Mouse (Mus musculus) heart, embryonic 12.5 days (tissue): ENCODE results near the gene Cnmd. TPM values are rescaled to one million over a fixed set of nuclear protein-coding genes. Genes with fewer than 3 reads are reported as not detected.
A peak's percentile ranks its signal among the peaks of the same experiment; 100 is the strongest.

Experiments used
- ATAC-seq: fragments of 200-750 bp; cut with Nextera tagmentation; 2 replicates; pipeline ENCODE4 v1.8.0; 2017; ENCODE audit warnings: moderate TSS enrichment, moderate library complexity; ENCODE audit not compliant: insufficient number of reproducible peaks, low FRiP score
- H3K27ac ChIP-seq: fragments of 300-500 bp; sonication (generic); 2 replicates; pipeline ENCODE4 v1.5.1; 2016; ENCODE audit warnings: mild to moderate bottlenecking, moderate library complexity; ENCODE audit not compliant: poor library complexity, severe bottlenecking
- H3K27me3 ChIP-seq: fragments of 300-500 bp; sonication (generic); replicated peaks from 2 replicates; pipeline ENCODE4 v1.6.1; 2016; ENCODE audit warnings: mild to moderate bottlenecking, moderate library complexity
- H3K36me3 ChIP-seq: fragments of 300-500 bp; sonication (generic); 2 replicates; pipeline ENCODE4 v1.6.1; 2016; ENCODE audit warnings: mild to moderate bottlenecking, moderate library complexity
- H3K4me1 ChIP-seq: fragments of 300-500 bp; sonication (generic); replicated peaks from 2 replicates; pipeline ENCODE4 v1.6.1; 2016; ENCODE audit warnings: mild to moderate bottlenecking
- H3K4me2 ChIP-seq: fragments of 300-500 bp; sonication (generic); 2 replicates; pipeline ENCODE4 v1.6.1; 2016; ENCODE audit warnings: mild to moderate bottlenecking, moderate library complexity
- H3K4me3 ChIP-seq: fragments of 300-500 bp; sonication (generic); 2 replicates; pipeline ENCODE4 v1.5.1; 2016; ENCODE audit warnings: mild to moderate bottlenecking
- H3K9ac ChIP-seq: fragments of 300-500 bp; sonication (generic); 2 replicates; pipeline ENCODE4 v1.6.1; 2016; ENCODE audit warnings: mild to moderate bottlenecking, moderate library complexity
- H3K9me3 ChIP-seq: fragments of 300-500 bp; sonication (generic); replicated peaks from 2 replicates; pipeline ENCODE4 v1.6.1; 2016; ENCODE audit warnings: mild to moderate bottlenecking, moderate library complexity
- WGBS: fragments of 180-500 bp; shearing (Covaris S2); methylation state at CpG from one replicate; pipeline ENCODE4 v1.1.7; 2016; 5-methylcytosine and 5-hydroxymethylcytosine counted together
- polyA plus RNA-seq: library from polyadenylated mRNA; unstranded; fragments of >200 nt; fragmentation: Nextera tagmentation; extraction: Ambion mirVana; gene quantifications from 2 replicates; pipeline ENCODE4 v1.2.1, GENCODE M21; 2016

Gene Cnmd
- polyA plus RNA-seq: 0.85 and 1.3 TPM in 2 replicates

GRCm38 (mm10) chr14:79662001-79662400 lies at the start of gene Cnmd:
Gene Cnmd (minus strand): TSS chr14:79662170.
- WGBS: 52% methylated on average over 4 of the region's 4 CpGs
- Histone ChIP-seq H3K36me3 (no peaks in the 10 kb centered on the region), H3K4me3 (peak within 1 kb of the TSS; percentile 35), H3K9ac (no peak within 1 kb of the TSS), H3K4me1 (peaks cover 4% of the 10 kb centered on the region), H3K4me2 (peak within 1 kb of the TSS; percentile 68), H3K27ac (no peak within 1 kb of the TSS), H3K27me3 (peaks cover 16% of the 10 kb centered on the region), H3K9me3 (no peaks in the 10 kb centered on the region)
- ATAC-seq: 0 out of 2 replicates have a peak, but pooled peaks have one; percentile 6

- 80% methylated on average over 4 of the region's 4 CpGs for WGBS
- peaks cover 6% of the 10 kb centered on the region; the same call in 1 of the 2 replicates for H3K4me1 ChIP-seq
- H3K4me2 ChIP-seq: no peak overlapping the region
- no peaks in the 10 kb centered on the region for H3K9me3 ChIP-seq
- no peak for ATAC-seq
- H3K36me3 ChIP-seq: no peaks in the 10 kb centered on the region
- H3K4me3 ChIP-seq: no peak overlapping the region
- no peak overlapping the region for H3K9ac ChIP-seq
- no peaks in the 10 kb centered on the region for H3K27me3 ChIP-seq
- H3K27ac ChIP-seq: no peak overlapping the region
Measured at GRCm38 (mm10) chr14:79711301-79711700, 49.3 kb upstream of the Cnmd start.

DNA sequence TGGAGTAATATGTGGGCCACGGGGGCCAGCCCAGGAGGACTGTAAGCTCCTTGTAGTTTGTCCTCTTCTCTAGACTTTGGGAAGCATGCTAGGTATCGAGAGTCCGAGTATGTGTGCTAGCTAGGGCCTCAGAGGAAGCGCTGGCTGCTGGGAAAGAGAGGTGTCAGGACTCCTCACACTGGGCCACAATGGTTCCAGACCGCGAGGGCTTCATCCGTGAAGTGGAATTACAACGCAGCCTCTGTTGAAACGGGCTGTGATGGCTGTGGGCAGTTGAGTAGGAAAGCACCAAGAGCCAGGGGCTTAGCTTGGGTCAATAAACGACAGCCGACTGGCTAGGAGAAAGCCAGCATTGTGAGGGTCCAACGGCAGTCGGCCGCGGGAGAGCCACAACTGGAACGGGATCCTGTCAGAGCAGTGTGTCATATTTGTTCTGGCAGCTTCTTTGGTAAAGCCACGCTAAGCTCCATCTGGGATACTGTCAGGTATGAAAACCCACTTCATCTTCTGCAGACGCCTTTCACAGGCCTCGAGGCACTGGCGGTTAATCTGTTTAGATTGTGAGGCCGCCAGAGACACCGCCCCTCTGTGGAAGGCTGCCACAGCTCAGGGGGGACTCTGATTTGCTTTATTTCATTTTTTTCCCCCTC lies 41.7 kb upstream of the Cnmd start:
- H3K27ac ChIP-seq: no peak overlapping the region
- WGBS: 81% methylated on average over 22 of the region's 22 CpGs
- no peak overlapping the region for H3K4me3 ChIP-seq
- H3K27me3 ChIP-seq: no peaks in the 10 kb centered on the region
- H3K4me2 ChIP-seq: no peak overlapping the region
- no peaks in the 10 kb centered on the region for H3K4me1 ChIP-seq
- H3K36me3 ChIP-seq: no peaks in the 10 kb centered on the region
- H3K9ac ChIP-seq: no peak overlapping the region
- no peak for ATAC-seq
- H3K9me3 ChIP-seq: no peaks in the 10 kb centered on the region

GRCm38 (mm10) chr14:79701606-79702005 lies 39.6 kb upstream of the Cnmd start:
- H3K4me1 ChIP-seq: no peaks in the 10 kb centered on the region
- no peak overlapping the region for H3K9ac ChIP-seq
- WGBS: 77% methylated on average over 5 of the region's 5 CpGs
- no peaks in the 10 kb centered on the region for H3K36me3 ChIP-seq
- no peak for ATAC-seq
- H3K4me3 ChIP-seq: no peak overlapping the region
- H3K27me3 ChIP-seq: no peaks in the 10 kb centered on the region
- no peak overlapping the region for H3K27ac ChIP-seq
- H3K9me3 ChIP-seq: no peaks in the 10 kb centered on the region
- H3K4me2 ChIP-seq: no peak overlapping the region

- no peak overlapping the region for H3K4me3 ChIP-seq
- H3K9ac ChIP-seq: no peak overlapping the region
- WGBS: 68% methylated on average over 7 of the region's 7 CpGs
- H3K4me2 ChIP-seq: no peak overlapping the region
- no peak overlapping the region for H3K27ac ChIP-seq
- H3K27me3 ChIP-seq: no peaks in the 10 kb centered on the region
- H3K4me1 ChIP-seq: no peaks in the 10 kb centered on the region
- no peaks in the 10 kb centered on the region for H3K9me3 ChIP-seq
- ATAC-seq: no peak
- no peaks in the 10 kb centered on the region for H3K36me3 ChIP-seq
Measured at GRCm38 (mm10) chr14:79701054-79701453, 39.1 kb upstream of the Cnmd start.

GRCm38 (mm10) chr14:79699381-79699780 lies 37.4 kb upstream of the Cnmd start:
- H3K9me3 ChIP-seq: no peaks in the 10 kb centered on the region
- no peak for ATAC-seq

GRCm38 (mm10) chr14:79690068-79690844 lies 28.3 kb upstream of the Cnmd start:
- Histone ChIP-seq H3K4me2 (no peak overlapping the region), H3K4me1 (no peaks in the 10 kb centered on the region), H3K9me3 (no peaks in the 10 kb centered on the region), H3K27me3 (no peaks in the 10 kb centered on the region), H3K36me3 (no peaks in the 10 kb centered on the region), H3K4me3 (no peak overlapping the region), H3K9ac (no peak overlapping the region), H3K27ac (no peak overlapping the region)
- 81% methylated on average over 7 of the region's 7 CpGs for WGBS
- ATAC-seq: no peak

More at GRCm38 (mm10) chr14:79699381-79699780, 37.4 kb upstream of the Cnmd start:
- Histone ChIP-seq H3K27ac (no peak overlapping the region), H3K36me3 (no peaks in the 10 kb centered on the region), H3K4me3 (no peak overlapping the region), H3K4me2 (no peak overlapping the region), H3K9ac (no peak overlapping the region), H3K4me1 (no peaks in the 10 kb centered on the region), H3K27me3 (no peaks in the 10 kb centered on the region)
- 54% methylated on average over 6 of the region's 6 CpGs for WGBS

DNA sequence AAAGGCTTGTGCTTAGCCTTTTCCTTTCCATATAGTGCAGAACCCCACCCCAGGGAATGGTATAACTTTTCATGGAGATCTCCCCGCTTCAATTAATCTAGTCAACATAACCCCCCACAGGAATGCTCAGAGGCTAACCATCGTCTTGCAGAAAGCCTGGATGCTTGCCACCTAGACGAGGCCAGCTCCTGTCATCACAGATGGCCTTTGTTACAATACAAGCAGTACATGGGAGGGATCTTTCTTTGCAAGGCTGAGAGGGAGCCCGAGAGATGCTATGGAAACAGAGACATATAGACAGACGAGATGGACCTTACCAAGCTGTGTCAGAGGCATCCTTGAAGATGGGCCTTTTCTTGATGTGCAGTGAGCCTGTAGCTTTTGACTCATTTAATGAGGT lies 18.7 kb upstream of the Cnmd start:
- Histone ChIP-seq H3K36me3 (no peaks in the 10 kb centered on the region), H3K4me1 (0 out of 2 replicates have a peak, but pooled peaks cover 5% of the 10 kb centered on the region), H3K27me3 (no peaks in the 10 kb centered on the region; the same call in 1 of the 2 replicates), H3K27ac (no peak overlapping the region), H3K9me3 (no peaks in the 10 kb centered on the region), H3K4me3 (no peak overlapping the region), H3K4me2 (no peak overlapping the region), H3K9ac (no peak overlapping the region)
- ATAC-seq: no peak
- WGBS: 57% methylated on average over 5 of the region's 5 CpGs

- H3K36me3 ChIP-seq: no peaks in the 10 kb centered on the region
- no peak overlapping the region for H3K4me2 ChIP-seq
- ATAC-seq: no peak
- H3K27me3 ChIP-seq: no peaks in the 10 kb centered on the region; the same call in 1 of the 2 replicates
- H3K9me3 ChIP-seq: no peaks in the 10 kb centered on the region
- no peak overlapping the region for H3K27ac ChIP-seq
- no peak overlapping the region for H3K4me3 ChIP-seq
- H3K9ac ChIP-seq: no peak overlapping the region
- H3K4me1 ChIP-seq: peaks cover 6% of the 10 kb centered on the region
- WGBS: 53% methylated on average over 14 of the region's 14 CpGs
Measured at GRCm38 (mm10) chr14:79677891-79678687, 16.1 kb upstream of the Cnmd start.

- Histone ChIP-seq H3K9ac (no peak overlapping the region), H3K4me1 (peaks cover 12% of the 10 kb centered on the region), H3K27me3 (no peaks in the 10 kb centered on the region; the same call in 1 of the 2 replicates), H3K27ac (no peak overlapping the region), H3K36me3 (no peaks in the 10 kb centered on the region), H3K4me3 (no peak overlapping the region), H3K9me3 (no peaks in the 10 kb centered on the region), H3K4me2 (peak overlapping the region; percentile 33)
- 38% methylated on average over 15 of the region's 15 CpGs for WGBS
- ATAC-seq: no peak
Measured at GRCm38 (mm10) chr14:79677108-79677753, 15.3 kb upstream of the Cnmd start.
